Mouse (Mus musculus) heart, adult 9 months (tissue): ENCODE results near the gene Rps27l.
"Not testable (repeated sequence)": the region's sequence is repeated elsewhere in the genome, so short reads cannot be mapped to it uniquely, and the experiment has no call there.

Source experiments
- DNase-seq, 2 experiments: peaks; one replicate each; pipeline ENCODE4 v3.0.0; 2022; ENCODE audit warnings: low spot score in 2 of 2

Rps27l gene

GRCm38 (mm10) chr9:66945647-66946641, at the start of gene Rps27l:
Rps27l (plus strand) TSS chr9:66946086.
- peak; percentile 94 to 95 for DNase-seq

DNA sequence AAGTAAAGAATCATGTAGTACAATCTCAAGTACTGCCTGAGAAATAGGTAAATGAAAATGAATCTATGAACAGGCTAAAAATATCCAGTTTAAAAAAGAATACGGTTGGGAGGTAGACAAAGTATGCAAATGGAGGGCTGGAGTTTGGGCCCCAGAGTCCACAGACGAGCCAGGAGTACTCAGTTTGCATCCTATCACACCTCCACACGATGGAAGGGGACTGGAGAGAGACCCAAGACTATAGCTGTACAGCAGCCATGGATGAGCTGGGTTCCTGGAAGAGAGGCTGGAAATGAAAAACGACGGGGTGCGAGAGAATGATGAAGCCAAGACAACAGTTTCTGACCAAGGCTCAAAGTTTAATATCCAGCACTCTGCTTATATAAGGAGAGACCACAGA, 48.9 kb upstream of the Rps27l start:
- DNase-seq: no peak

GRCm38 (mm10) chr9:66897851-66898250, 48.0 kb upstream of the Rps27l start:
- no peak for DNase-seq

DNA sequence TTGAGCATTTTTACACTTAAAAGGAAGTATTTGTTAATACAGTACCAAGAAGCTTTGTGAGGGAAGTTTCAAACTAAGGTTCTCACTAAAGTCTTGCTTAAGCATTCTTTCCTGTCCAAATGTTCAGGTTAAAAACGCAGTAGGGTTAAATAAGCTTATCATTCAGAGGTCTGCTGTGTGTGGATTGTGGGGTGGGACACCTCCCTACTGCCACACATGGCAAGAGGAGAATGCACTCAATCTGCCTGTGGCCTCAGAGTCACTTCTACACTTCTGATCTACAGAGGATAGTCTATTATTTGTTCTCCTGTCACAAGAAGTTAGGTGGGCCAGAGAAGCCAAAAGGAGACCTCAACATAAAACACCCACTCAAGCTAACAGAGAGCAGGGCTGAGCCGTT, 46.8 kb upstream of the Rps27l start:
- no peak for DNase-seq

- no peak for DNase-seq
Observed at GRCm38 (mm10) chr9:66899526-66899925, 46.4 kb upstream of the Rps27l start.

- no peak for DNase-seq
Observed at GRCm38 (mm10) chr9:66905990-66906389, 39.9 kb upstream of the Rps27l start.

GRCm38 (mm10) chr9:66907126-66907525, 38.8 kb upstream of the Rps27l start:
- no peak for DNase-seq

- no peak for DNase-seq
Observed at GRCm38 (mm10) chr9:66907746-66908397, 38.0 kb upstream of the Rps27l start.

- no peak for DNase-seq
Observed at GRCm38 (mm10) chr9:66909922-66910321, 36.0 kb upstream of the Rps27l start.

DNA sequence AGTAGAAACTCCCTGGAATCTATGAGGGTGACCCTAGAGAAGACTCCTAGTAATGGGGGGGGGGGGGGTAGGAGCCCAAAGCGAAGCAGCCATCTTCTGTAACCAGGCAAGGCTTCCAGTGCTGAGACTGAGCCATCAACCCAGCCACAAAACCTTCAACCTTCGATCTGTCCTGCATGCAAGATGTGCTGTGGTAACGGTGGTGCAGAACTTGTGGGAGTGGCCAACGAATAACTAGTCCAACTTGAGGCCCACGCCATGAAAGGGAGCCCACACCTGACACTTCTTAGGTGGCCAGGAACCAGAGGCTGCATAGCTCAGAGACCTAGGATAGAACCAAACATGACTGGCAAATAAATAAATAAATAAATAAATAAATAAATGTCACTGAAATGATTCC, 35.2 kb upstream of the Rps27l start:
- DNase-seq: no peak

GRCm38 (mm10) chr9:66912304-66912703, 33.6 kb upstream of the Rps27l start:
- no peak for DNase-seq

DNA sequence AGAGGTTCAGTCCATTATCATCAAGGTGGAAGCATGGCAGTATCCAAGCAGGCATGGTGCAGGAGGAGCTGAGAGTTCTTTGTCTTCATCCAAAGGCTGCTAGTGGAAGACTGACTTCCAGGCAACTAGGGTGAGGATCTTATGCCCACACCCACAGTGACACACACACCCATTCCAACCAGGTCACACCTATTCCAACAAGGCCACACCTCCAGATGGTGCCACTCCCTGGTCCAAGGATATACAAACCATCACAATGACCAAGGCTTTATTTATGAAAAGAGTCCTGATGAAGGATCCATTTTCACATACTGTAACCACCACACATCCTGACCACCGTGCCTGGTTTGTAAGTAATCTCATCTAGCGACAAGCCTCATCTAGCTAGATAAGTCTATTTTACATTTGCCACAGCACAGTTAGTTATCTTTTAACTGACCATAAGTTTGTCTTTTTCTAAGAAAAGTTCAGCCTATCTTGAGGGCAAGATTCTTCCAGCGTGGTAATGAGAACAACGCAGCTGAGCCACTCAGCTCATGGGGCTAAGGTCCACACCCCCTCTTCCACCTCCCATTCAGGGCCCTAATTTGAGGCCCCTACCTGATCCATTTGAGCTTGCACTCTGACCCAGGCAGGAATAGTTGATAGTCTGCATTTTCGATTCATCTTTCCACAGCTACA, 32.5 kb upstream of the Rps27l start:
- not testable (repeated sequence) for DNase-seq

GRCm38 (mm10) chr9:66914540-66914939, 31.3 kb upstream of the Rps27l start:
- no peak for DNase-seq

DNA sequence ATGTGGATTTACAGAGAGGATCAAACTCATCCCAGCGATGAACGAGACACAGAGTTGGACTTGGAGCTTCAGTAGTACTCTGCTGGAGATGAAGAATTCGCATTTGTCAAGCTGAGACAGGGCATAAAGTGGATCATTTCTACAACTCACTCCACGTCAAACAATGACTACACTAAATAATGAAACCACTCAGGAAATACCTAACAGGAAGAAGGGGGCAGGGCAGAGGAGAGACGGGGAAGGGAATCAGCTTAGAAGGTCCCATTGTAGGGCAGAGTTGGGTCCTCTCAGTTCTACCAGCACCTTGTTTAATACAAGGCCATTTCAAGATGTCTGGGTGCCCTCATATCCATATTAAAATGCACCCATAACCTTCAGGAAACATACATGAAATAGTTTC, 30.5 kb upstream of the Rps27l start:
- no peak for DNase-seq

DNA sequence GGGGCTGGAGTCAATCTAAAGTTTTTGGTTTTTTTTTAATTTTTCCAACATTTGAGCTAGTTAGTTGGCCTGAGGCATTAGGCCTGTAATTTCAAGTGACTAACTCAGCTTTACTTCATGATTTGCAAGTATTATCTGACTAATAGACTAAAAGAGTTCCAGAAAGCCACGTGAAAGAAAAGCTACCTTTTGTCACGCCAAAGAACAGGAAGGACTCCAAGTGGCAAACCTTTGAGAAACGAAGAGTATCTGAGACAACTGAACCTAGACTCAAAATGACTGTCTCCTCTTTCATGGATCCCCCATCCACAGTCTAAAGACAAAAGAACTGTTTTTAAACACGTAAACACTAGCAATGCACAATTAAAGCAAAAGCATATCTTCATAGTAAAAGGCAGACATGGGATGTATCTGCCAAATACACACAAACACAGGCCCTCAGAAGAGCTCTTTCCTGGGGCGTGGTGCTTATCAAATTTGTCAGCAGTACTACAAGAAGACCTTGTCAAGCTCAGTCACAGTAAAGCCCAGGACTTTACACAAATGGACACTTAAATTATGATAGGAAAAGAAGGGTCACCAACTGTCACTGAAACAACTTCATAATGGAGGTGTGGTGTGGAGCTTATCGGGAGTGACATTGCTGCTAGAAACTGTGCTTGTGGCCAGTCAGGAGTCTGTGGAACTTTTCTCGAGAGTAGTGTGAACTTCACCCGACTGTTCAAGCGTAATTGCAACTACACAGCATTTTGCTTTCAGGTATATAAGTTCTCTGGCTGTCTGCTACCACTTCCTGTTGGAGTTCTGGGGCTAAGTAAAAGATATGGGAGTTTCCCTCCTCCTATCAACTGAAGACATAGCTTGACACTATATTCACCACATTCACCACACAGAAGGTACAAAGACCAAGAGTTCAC, 29.8 kb upstream of the Rps27l start:
- DNase-seq: no peak

DNA sequence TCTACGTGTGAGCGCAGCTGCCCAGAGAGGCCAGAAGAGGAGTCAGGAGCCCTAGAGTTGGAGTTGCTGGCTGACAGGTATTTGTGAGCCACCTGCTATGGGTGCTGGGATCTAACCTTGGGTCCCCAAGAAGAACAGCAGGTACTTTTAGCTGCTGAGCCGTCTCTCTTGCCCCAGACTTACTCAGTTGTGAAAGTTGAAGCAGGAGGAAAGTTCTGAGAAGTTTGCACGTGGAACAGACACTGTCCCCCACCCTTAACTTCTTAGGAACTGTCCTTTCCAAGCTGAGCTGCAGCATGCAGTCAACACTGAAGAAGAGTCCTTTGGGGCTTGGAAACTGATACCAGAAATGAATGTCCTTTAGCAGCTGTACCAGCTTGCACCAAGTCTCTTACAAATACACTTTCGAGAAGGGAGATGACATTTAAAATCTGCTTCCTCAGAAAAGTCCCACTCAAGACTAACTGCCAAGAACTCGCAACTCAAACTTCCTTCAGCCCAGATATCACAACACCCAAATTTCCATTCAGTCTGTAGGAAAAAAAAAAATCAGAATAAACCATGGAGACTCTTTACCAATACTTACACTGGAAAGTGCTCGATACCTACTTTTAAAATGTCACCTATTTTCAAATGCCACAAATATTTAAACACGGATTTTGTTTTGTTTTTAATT, 28.5 kb upstream of the Rps27l start:
- no peak for DNase-seq

DNA sequence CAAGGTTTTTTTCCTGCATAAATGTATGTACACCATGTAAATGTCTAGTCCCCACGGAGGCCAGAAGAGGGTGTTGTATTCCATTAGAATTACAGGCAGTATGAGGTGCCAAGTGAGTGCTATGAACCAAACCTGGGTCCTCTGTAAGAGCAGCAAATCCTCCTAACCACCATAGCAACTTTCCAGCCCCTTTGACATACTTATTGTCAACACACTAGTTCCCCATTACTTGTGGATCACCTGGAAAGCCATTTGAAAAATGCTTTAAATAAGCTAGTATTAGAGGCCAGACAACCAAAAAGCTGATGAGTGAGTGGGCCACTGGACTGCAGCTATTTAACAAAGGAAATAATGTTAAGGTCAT, 28.0 kb upstream of the Rps27l start:
- no peak for DNase-seq

- peak; percentile 33 to 45 for DNase-seq
Observed at GRCm38 (mm10) chr9:66918672-66919330, 27.1 kb upstream of the Rps27l start.

DNA sequence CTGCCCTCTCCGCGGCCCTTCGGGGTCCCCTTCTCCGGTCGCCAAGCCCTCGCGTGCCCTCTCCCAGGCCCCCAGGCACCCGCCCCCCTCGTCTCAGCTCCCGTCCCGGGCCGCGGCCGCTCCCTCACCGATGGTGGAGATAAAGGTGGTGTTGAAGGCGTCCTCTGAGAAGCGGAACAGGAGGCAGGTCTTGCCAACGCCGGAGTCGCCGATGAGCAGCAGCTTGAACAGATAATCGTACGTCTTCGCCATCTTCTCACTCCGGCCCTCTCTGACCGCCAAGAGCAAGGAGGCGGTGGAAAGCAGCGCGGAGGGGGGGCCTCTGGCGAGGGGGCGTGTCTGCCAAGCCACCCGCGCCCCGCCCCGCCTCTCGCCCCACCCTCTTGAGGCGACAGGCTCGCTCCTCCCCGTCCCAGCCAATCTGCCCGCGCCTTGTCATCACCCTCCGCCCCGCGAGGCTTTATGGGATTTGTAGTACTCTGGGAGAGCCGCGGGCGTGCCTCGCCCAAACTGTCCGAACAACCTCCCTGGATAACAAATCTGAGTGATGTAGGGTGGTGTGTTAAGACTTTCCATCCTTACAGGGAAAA, 26.4 kb upstream of the Rps27l start, which contains the start of gene Rab8b:
Rab8b (minus strand) TSS at position 306 of the 590 bp plus-strand sequence.
- DNase-seq: peak; percentile 93 to 95

GRCm38 (mm10) chr9:66919981-66920380, 25.9 kb upstream of the Rps27l start:
- DNase-seq: peak in 1 of 2 experiments; percentile 20
